Mouse (Mus musculus) C2C12 (cell line): Measurements from ENCODE around the gene Ntsr1.

ENCODE experiments used
- CTCF ChIP-seq: IDR thresholded peaks from one replicate; pipeline ENCODE4 v1.5.1; 2011; ENCODE audit not compliant: control insufficient read depth, insufficient read depth, insufficient read length
- MYOD1 ChIP-seq: IDR thresholded peaks from one replicate; pipeline ENCODE4 v1.6.1; 2011; ENCODE audit warnings: low read depth; ENCODE audit not compliant: control insufficient read depth, insufficient read length
- USF1 ChIP-seq: IDR thresholded peaks from one replicate; pipeline ENCODE4 v1.6.1; 2011; ENCODE audit warnings: low read depth, mild to moderate bottlenecking, control low read depth, moderate library complexity

- no peak for TF ChIP-seq CTCF
- no peak for TF ChIP-seq MYOD1
- no peak for TF ChIP-seq USF1
Measured at GRCm38 (mm10) chr2:180527883-180528282, 28.1 kb downstream of the Ntsr1 start.
